Mouse (Mus musculus) heart, embryonic 15.5 days (tissue): ENCODE measurements around the gene Pih1d1. TPM values are rescaled to one million over a fixed set of nuclear protein-coding genes. Genes with fewer than 3 reads are reported as not detected.
"Not testable (repeated sequence)": the region's sequence is repeated elsewhere in the genome, so short reads cannot be mapped to it uniquely, and the experiment has no call there.

Experiments used
- ATAC-seq: fragments of 200-750 bp; cut with Nextera tagmentation; replicated peaks from 2 replicates; pipeline ENCODE4 v1.8.0; 2017; ENCODE audit warnings: low read depth, moderate TSS enrichment; ENCODE audit not compliant: insufficient number of reproducible peaks, insufficient read depth, low FRiP score
- H3K27ac ChIP-seq: fragments of 300-500 bp; sonication (generic); 2 replicates; pipeline ENCODE4 v1.5.1; 2015; ENCODE audit warnings: mild to moderate bottlenecking, inconsistent platforms
- H3K27me3 ChIP-seq: fragments of 300-500 bp; sonication (generic); 2 replicates; pipeline ENCODE4 v1.6.1; 2015; ENCODE audit warnings: inconsistent platforms
- H3K36me3 ChIP-seq: fragments of 300-500 bp; sonication (generic); 2 replicates; pipeline ENCODE4 v1.6.1; 2015; ENCODE audit warnings: mild to moderate bottlenecking, inconsistent platforms
- H3K4me1 ChIP-seq: fragments of 300-500 bp; sonication (generic); replicated peaks from 2 replicates; pipeline ENCODE4 v1.6.1; 2015; ENCODE audit warnings: inconsistent platforms
- H3K4me2 ChIP-seq: fragments of 300-500 bp; sonication (generic); 2 replicates; pipeline ENCODE4 v1.6.1; 2015; ENCODE audit warnings: inconsistent platforms, mild to moderate bottlenecking, moderate library complexity
- H3K4me3 ChIP-seq: fragments of 300-500 bp; sonication (generic); 2 replicates; pipeline ENCODE4 v1.5.1; 2015; ENCODE audit warnings: mild to moderate bottlenecking, inconsistent platforms
- H3K9ac ChIP-seq: fragments of 300-500 bp; sonication (generic); 2 replicates; pipeline ENCODE4 v1.6.1; 2015; ENCODE audit warnings: mild to moderate bottlenecking, inconsistent platforms
- H3K9me3 ChIP-seq: fragments of 300-500 bp; sonication (generic); replicated peaks from 2 replicates; pipeline ENCODE4 v1.6.1; 2016; ENCODE audit warnings: inconsistent platforms
- WGBS: fragments of 180-500 bp; shearing (Covaris S2); methylation state at CpG from one replicate; pipeline ENCODE4 v1.1.7; 2015; ENCODE audit warnings: mixed read lengths; 5-methylcytosine and 5-hydroxymethylcytosine counted together
- polyA plus RNA-seq: library from polyadenylated mRNA; unstranded; fragments of >200 nt; fragmentation: Nextera tagmentation; extraction: Ambion mirVana; gene quantifications from 2 replicates; pipeline ENCODE4 v1.2.1, GENCODE M21; 2015

Gene Pih1d1
- polyA plus RNA-seq, result 76.5 and 77.3 TPM in 2 replicates

DNA sequence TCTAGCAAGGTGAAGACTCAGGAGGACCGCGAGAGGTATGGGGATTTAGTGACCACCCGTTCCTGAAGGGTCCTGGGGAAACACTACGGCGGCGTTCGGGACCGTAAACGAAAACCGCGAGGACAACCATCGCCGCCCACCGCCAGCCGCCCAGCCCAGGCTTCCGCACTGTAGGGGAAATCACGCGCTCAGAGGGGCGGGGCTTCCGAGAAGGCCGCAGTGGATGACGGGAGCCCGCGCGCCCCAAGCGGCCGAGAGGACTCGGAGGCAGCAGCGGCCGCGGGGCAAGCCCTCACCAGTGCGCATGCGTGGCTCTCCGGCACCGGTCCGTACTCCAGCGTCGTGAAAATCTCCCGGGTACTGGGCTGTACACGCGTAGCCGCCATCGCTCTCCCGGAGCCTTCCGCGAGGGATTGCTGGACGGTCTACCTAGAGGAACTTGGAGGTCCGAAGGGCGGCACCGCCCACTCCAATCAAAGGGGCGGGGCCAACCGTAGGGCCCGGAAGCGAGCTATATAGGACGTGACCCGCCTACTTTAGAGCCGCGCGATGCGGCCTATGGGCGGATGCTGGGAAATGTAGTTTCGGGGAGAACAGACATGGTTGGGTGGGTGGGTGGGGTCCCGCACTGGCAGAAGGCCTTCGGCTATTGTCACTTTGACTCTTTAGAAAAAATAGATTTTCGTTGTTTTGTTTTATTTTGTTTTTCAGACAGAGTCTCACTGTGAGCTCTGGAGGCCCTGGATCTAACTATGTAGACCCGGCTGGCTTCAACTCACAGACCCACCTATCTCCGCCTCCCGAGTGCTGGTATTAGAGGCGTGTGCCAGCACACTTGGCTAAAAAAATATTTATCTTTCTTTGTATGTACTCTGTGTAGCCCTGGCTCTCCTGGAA is at the start of gene Pih1d1, which contains the start of gene Aldh16a1:
Pih1d1 (plus strand) TSS at position 208 of the 897 bp plus-strand sequence.
Aldh16a1 (minus strand) TSS at position 489 of the 897 bp plus-strand sequence.
- peak within 1 kb of the TSS; percentile 87 for H3K9ac ChIP-seq
- peak; percentile 94 for ATAC-seq
- peaks cover 10% of the 10 kb centered on the region; the same call in 1 of the 2 replicates for H3K36me3 ChIP-seq
- peaks cover 15% of the 10 kb centered on the region for H3K4me1 ChIP-seq
- H3K4me3 ChIP-seq, result peak within 1 kb of the TSS; percentile 91
- H3K4me2 ChIP-seq, result peak within 1 kb of the TSS; percentile 69
- WGBS, result 3% methylated on average over 69 of the region's 69 CpGs
- no peaks in the 10 kb centered on the region for H3K27me3 ChIP-seq
- H3K9me3 ChIP-seq, result no peaks in the 10 kb centered on the region
- H3K27ac ChIP-seq, result peak within 1 kb of the TSS; percentile 99

DNA sequence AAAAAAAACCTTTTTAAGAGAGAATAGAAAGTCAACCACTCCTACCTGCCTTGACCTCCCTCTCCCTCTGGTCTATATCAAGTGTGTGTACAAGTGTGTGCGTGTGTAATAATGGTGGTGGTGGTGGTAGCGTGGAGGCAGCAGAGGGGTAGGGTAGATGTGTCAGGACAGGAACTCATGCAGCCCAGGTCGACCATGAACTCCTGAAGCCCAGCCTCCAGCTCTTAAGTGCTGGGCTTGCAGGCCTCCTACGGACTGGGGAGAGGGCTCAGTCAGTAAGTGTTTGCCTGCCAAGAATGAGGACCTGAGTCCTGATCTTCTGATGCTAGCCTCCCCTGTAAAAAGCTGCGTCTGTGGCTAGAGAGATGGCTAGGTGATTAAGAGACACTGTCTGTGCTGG is 49.2 kb upstream of the Pih1d1 start:
- no peak for ATAC-seq
- WGBS, result 69% methylated on average over 5 of the region's 5 CpGs
- H3K4me3 ChIP-seq, result no peak overlapping the region
- no peaks in the 10 kb centered on the region for H3K27me3 ChIP-seq
- no peak overlapping the region for H3K27ac ChIP-seq
- H3K4me1 ChIP-seq, result peaks cover 26% of the 10 kb centered on the region
- H3K9ac ChIP-seq, result no peak overlapping the region
- H3K4me2 ChIP-seq, result no peak overlapping the region
- no peaks in the 10 kb centered on the region for H3K36me3 ChIP-seq
- H3K9me3 ChIP-seq, result no peaks in the 10 kb centered on the region

DNA sequence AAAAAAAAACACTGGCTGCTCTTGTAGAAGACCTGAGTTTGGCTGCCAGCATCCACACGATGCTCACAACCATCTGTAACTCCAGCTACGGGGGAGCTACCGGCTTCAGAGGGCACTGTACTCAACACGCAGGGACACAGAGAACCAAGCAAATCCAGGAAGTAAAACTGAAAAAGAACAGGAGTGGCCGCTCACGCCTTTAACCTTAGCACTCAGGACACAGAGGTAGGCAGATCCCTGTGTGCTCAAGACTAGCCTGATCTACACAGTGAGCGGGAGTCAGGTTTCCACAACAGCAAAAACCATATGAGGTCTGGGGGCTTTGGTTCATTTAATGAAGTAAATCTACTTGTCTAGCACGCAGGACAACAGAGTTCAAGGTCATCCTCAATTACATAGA is 48.6 kb upstream of the Pih1d1 start:
- no peaks in the 10 kb centered on the region for H3K27me3 ChIP-seq
- H3K4me3 ChIP-seq, result no peak overlapping the region
- peaks cover 26% of the 10 kb centered on the region for H3K4me1 ChIP-seq
- no peak overlapping the region for H3K27ac ChIP-seq
- H3K9me3 ChIP-seq, result no peaks in the 10 kb centered on the region
- ATAC-seq, result no peak
- H3K4me2 ChIP-seq, result no peak overlapping the region
- 79% methylated on average over 8 of the region's 8 CpGs for WGBS
- no peaks in the 10 kb centered on the region for H3K36me3 ChIP-seq
- H3K9ac ChIP-seq, result no peak overlapping the region

DNA sequence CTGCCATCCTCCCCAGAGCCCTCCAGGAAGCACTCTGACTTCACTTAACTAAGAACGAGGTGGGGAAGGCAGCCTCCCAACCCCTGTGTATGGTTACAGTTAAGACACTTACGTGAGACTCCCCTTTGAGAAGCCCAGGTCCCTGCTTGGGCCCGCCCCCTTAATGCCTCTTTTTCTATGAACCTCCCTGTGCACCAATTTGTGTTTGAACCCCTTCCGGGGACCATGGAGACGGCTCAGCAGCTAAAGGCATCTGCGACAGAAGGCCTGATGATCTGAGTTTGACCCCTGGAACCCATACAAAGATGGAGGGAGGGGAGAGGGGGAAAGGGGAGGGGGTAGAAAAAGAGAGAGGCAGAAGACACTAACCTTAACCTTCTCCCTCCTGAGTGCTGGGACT is 47.7 kb upstream of the Pih1d1 start:
- 70% methylated on average over 6 of the region's 6 CpGs for WGBS
- no peak for ATAC-seq
- Histone ChIP-seq H3K27me3 (no peaks in the 10 kb centered on the region), H3K36me3 (no peaks in the 10 kb centered on the region), H3K9me3 (no peaks in the 10 kb centered on the region), H3K27ac (no peak overlapping the region), H3K4me2 (no peak overlapping the region), H3K4me1 (peaks cover 26% of the 10 kb centered on the region), H3K4me3 (no peak overlapping the region), H3K9ac (no peak overlapping the region)

DNA sequence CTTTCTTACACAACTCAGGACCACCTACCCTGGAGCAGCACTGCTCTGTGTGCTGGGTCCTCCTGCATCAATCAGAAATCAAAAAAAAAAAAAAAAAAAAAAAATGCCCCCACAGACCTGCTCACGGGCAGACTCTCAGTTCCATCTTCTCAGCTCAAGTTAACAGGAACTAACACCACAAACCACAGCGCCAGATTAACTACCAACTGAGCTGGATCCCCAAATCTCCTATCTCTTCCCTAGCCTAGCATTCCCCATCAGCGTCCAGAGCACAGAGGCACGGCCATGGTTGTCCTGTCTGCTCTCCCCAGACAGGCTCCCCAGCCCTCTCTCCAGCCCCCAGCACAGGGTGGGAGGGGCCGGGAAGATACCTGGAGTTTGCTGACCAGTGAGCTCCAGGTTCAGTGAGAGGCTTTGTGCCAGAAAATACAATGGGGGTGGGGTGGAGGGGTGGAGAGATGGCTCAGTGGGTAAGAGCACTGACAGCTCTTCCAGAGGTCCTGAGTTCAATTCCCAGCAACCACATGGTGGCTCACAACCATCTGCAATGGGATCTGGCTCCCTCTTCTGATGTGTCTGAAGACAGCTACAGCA is 47.0 kb upstream of the Pih1d1 start:
- no peak for ATAC-seq
- H3K36me3 ChIP-seq, result no peaks in the 10 kb centered on the region
- H3K4me1 ChIP-seq, result peaks cover 22% of the 10 kb centered on the region
- H3K9me3 ChIP-seq, result no peaks in the 10 kb centered on the region
- no peak overlapping the region for H3K27ac ChIP-seq
- 52% methylated on average over 5 of the region's 5 CpGs for WGBS
- no peak overlapping the region for H3K4me3 ChIP-seq
- no peak overlapping the region for H3K9ac ChIP-seq
- H3K4me2 ChIP-seq, result no peak overlapping the region
- H3K27me3 ChIP-seq, result no peaks in the 10 kb centered on the region

DNA sequence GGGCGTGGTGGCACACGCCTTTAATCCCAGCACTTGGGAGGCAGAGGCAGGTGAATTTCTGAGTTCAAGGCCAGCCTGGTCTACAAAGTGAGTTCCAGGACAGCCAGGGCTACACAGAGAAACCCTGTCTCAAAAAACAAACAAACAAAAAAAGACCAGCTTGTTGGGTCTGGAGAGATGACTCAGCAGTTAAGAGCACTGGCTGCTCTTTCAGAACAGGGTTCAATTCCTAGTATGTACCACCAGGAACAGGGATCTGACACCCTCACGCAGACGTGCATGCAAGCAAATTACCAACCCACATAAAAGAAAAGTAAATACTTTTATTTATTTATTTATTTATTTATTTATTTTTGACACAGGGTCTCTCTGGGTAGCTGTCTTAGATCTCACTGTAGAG is 44.0 kb upstream of the Pih1d1 start:
- not testable (repeated sequence) for H3K27me3 ChIP-seq, H3K9me3 ChIP-seq, H3K4me3 ChIP-seq, H3K4me1 ChIP-seq, ATAC-seq, H3K4me2 ChIP-seq, H3K36me3 ChIP-seq, H3K27ac ChIP-seq, H3K9ac ChIP-seq
- 83% methylated on average over 4 of the region's 4 CpGs for WGBS

DNA sequence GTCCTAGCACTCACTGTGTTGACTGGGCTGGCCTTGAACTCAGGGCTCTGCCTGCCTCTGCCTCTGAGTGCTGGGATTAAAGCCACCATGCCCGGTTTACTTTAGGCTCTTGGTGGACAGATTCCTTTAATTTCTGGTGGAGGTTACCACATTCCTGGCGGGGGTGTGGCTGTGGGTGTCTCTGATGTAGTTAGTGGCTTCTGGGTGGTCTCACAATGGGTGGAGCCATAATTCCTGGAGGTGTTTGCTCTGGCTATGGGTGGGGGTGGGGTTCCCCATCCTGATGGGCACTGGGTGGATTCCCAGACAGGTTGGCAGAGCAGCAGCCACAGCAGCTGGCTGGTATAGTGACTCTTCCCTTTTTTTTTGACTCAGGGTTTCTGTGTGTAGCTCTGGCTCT is 42.2 kb upstream of the Pih1d1 start:
- no peak for ATAC-seq
- no peak overlapping the region for H3K27ac ChIP-seq
- 73% methylated on average over 2 of the region's 2 CpGs for WGBS
- H3K9me3 ChIP-seq, result no peaks in the 10 kb centered on the region
- H3K36me3 ChIP-seq, result no peaks in the 10 kb centered on the region
- H3K9ac ChIP-seq, result no peak overlapping the region
- H3K4me2 ChIP-seq, result no peak overlapping the region
- no peaks in the 10 kb centered on the region for H3K27me3 ChIP-seq
- peaks cover 8% of the 10 kb centered on the region for H3K4me1 ChIP-seq
- H3K4me3 ChIP-seq, result no peak overlapping the region

DNA sequence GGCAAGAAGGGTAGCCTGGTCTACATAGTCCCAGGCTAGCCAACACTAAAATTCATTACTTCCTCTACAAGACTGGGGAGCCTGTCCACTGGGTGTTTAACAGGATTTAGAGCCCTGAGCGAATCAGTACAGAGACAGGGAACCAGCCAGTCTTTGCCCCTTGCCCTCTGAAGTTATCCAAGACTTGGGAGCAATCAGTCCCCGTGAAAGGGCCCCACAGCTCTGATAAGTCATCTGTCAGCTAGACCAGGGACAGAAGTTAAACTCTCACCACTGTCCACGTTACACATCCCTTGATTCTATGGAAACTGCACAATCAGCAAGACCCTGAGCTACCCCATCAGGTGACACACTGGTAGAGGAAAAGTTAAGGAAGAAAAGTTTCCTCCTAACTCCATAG is 41.6 kb upstream of the Pih1d1 start:
- H3K27me3 ChIP-seq, result no peaks in the 10 kb centered on the region
- H3K9me3 ChIP-seq, result no peaks in the 10 kb centered on the region
- H3K4me3 ChIP-seq, result no peak overlapping the region
- no peaks in the 10 kb centered on the region for H3K36me3 ChIP-seq
- no peak overlapping the region for H3K4me2 ChIP-seq
- no peak overlapping the region for H3K27ac ChIP-seq
- no peak for ATAC-seq
- WGBS, result 46% methylated on average over 3 of the region's 3 CpGs
- H3K4me1 ChIP-seq, result peaks cover 8% of the 10 kb centered on the region
- H3K9ac ChIP-seq, result no peak overlapping the region

DNA sequence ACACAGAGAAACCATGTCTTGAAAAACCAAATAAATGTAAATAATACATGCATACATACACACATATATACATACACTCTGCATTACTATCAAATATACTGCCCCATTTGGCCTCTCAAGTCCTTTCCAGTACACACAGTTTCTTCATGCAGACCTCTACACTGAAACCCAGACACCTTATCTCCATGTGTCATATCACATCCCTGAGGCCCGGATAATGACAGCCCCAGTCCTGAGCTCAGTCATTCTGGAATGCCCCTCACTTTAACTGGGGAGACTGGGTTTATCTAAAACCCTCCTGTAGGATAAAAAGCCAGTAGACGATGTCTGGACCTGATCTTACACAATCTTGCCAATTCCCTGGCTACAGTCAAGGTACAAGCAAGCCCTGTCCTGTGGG is 40.6 kb upstream of the Pih1d1 start:
- no peaks in the 10 kb centered on the region for H3K27me3 ChIP-seq
- H3K4me3 ChIP-seq, result no peak overlapping the region
- ATAC-seq, result no peak
- no peak overlapping the region for H3K27ac ChIP-seq
- no peaks in the 10 kb centered on the region for H3K9me3 ChIP-seq
- peaks cover 8% of the 10 kb centered on the region for H3K4me1 ChIP-seq
- no peaks in the 10 kb centered on the region for H3K36me3 ChIP-seq
- 22% methylated on average over 2 of the region's 2 CpGs for WGBS
- H3K4me2 ChIP-seq, result no peak overlapping the region
- H3K9ac ChIP-seq, result no peak overlapping the region

DNA sequence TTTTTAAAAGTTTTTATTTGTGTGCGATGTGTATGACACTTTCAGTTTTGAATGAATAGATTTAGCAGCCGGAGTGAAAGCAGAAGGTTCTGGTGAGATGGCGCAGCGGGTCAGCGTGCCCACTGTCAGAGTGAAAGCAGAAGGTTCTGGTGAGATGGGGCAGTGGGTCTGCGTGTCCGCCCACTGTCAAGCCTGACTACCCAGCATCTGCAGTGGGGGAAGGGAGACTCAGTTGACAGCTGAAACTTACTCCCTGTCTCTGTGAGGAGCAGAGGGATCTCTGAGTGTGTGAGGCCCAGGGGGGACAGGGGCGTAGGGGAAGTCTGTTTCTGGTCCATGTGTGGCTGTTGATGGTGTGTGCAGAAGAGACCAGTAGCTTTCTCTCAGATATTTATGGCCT is 36.5 kb upstream of the Pih1d1 start:
- Histone ChIP-seq H3K9me3 (no peaks in the 10 kb centered on the region), H3K4me1 (peaks cover 21% of the 10 kb centered on the region), H3K36me3 (peaks cover 37% of the 10 kb centered on the region), H3K27ac (no peak overlapping the region), H3K27me3 (no peaks in the 10 kb centered on the region), H3K4me2 (no peak overlapping the region), H3K9ac (no peak overlapping the region), H3K4me3 (no peak overlapping the region)
- no peak for ATAC-seq
- WGBS, result 79% methylated on average over 8 of the region's 8 CpGs

DNA sequence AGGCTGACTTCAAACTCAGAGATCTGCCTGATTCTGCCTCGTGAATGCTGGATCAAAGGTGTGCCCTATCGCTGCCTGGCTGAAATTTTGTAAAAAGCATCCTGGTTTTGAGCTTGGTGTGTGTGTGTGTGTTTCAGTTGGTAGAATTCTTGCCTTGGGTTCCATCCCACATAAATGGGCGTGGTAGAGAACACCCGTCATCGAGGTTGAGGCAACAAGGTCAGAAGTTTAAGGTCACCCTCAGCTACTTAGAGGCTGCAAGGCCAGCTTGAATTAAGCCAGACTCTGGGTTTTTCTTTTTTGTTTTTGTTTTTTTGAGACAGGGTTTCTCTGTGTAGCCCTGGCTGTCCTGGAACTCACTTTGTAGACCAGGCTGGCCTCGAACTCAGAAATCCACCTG is 35.8 kb upstream of the Pih1d1 start:
- WGBS, result 85% methylated on average over 6 of the region's 6 CpGs
- H3K4me2 ChIP-seq, result no peak overlapping the region
- peaks cover 26% of the 10 kb centered on the region for H3K4me1 ChIP-seq
- H3K27ac ChIP-seq, result no peak overlapping the region
- no peak overlapping the region for H3K9ac ChIP-seq
- H3K27me3 ChIP-seq, result no peaks in the 10 kb centered on the region
- H3K9me3 ChIP-seq, result no peaks in the 10 kb centered on the region
- peaks cover 43% of the 10 kb centered on the region for H3K36me3 ChIP-seq
- no peak overlapping the region for H3K4me3 ChIP-seq
- ATAC-seq, result no peak
